Mouse (Mus musculus): ENCODE data around the gene Cep112. TPM values are rescaled to one million over a fixed set of nuclear protein-coding genes. Genes with fewer than 3 reads are reported as not detected.

The Cep112 gene
- polyA plus RNA-seq, 1 experiment from 2014 or later = 14.0 TPM

- Histone ChIP-seq H3K36me3 (no peaks in the 10 kb centered on the region), H3K4me1 (no peaks in the 10 kb centered on the region), H3K4me2 (no peak overlapping the region), H3K9me3 (no peaks in the 10 kb centered on the region), H3K4me3 (replicated peaks) (no peak overlapping the region), H3K27ac (no peak overlapping the region; the same call in 1 of the 2 replicates), H3K27me3 (replicated peaks) (no peaks in the 10 kb centered on the region), H3K9ac (no peak overlapping the region)
- no peak; the same call in 1 of the 2 replicates for ATAC-seq (ENCODE audit: insufficient read depth, low FRiP score, low read depth)
- WGBS = 50% methylated on average over 6 of the region's 6 CpGs
Measured at GRCm38 (mm10) chr11:108774019-108774670, 349.2 kb downstream of the Cep112 start.

DNA sequence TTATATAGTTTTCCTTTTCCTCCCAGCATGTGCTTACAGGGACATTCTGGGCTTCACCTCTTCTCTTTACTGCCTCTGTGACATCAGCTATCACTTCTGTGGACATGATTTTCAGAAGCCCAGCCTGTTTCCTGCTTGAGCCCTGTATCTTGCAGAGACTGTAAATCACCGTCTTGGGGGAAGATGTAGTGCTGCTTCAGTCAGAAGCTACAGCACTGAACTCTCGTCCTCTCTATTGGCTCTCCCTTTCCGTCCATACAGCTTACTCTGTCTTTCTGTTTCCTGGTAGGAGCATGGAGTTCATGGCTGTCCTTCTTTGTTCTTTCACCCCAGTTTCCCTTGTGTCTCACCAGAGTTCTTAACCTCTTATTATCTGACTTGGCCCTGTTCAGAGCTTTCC, 352.2 kb downstream of the Cep112 start:
- H3K4me3 ChIP-seq (replicated peaks) = no peak overlapping the region
- no peaks in the 10 kb centered on the region for H3K4me1 ChIP-seq
- no peaks in the 10 kb centered on the region for H3K36me3 ChIP-seq
- no peak overlapping the region for H3K4me2 ChIP-seq
- no peak overlapping the region for H3K9ac ChIP-seq
- no peaks in the 10 kb centered on the region for H3K9me3 ChIP-seq
- WGBS = 54% methylated on average over 3 of the region's 3 CpGs
- no peak overlapping the region for H3K27ac ChIP-seq
- H3K27me3 ChIP-seq (replicated peaks) = no peaks in the 10 kb centered on the region
- no peak for ATAC-seq (ENCODE audit: insufficient read depth, low FRiP score, low read depth)

DNA sequence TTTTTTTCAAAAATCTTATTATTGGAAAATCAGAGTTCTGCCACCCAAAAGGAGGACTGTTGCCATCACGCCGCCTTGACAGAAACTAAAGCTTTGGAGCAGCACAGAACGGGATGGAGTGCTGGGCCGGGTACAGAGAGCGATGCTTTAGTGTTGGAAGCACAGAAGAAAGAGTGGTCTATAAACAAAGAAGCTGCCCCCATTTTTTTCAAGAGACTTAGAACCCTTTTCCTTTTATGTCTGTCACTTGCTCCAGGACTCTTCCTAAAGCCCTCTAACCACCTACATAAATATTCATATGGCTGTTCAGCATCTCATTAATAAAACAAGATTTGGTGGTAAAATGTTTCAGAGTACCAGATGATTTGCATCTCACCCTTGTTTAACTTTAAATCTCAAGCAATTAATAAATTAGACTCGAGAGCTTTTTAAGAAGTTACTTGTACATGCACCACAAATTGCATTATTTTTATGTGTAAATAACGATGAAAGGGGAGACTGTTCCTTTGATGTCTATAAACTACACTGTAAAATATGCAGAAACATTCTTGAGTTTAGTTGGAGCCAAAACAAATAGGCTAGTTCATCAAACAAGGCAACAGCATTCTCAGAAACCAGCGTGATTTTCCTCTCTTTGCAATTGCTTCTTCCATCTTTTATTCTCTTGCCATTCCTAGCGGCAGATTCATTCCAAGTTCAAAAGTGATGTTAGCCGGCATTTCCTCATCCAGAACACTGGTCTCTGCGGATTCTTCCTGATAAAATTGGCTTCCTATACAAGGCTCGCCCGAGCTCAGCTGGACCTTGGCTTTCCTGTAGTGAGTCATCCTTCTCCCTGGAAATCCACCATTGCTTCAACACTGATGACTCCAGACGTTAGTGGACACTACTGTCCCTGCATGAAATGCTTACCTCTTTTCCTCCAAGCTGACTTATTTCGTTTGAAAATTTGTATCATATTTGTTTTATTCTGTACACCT, 355.6 kb downstream of the Cep112 start:
- no peak overlapping the region for H3K9ac ChIP-seq
- H3K27ac ChIP-seq = no peak overlapping the region
- H3K4me2 ChIP-seq = no peak overlapping the region
- H3K4me3 ChIP-seq (replicated peaks) = no peak overlapping the region
- no peaks in the 10 kb centered on the region for H3K36me3 ChIP-seq
- no peaks in the 10 kb centered on the region for H3K4me1 ChIP-seq
- WGBS = 83% methylated on average over 15 of the region's 15 CpGs
- no peak for ATAC-seq (ENCODE audit: insufficient read depth, low FRiP score, low read depth)
- no peaks in the 10 kb centered on the region for H3K27me3 ChIP-seq (replicated peaks)
- H3K9me3 ChIP-seq = no peaks in the 10 kb centered on the region

- ATAC-seq (ENCODE audit: insufficient read depth, low FRiP score, low read depth) = no peak
- Histone ChIP-seq H3K9ac (no peak overlapping the region), H3K9me3 (no peaks in the 10 kb centered on the region), H3K27me3 (replicated peaks) (no peaks in the 10 kb centered on the region), H3K4me2 (no peak overlapping the region), H3K4me3 (replicated peaks) (no peak overlapping the region), H3K27ac (no peak overlapping the region), H3K4me1 (no peaks in the 10 kb centered on the region), H3K36me3 (no peaks in the 10 kb centered on the region)
- 75% methylated on average over 5 of the region's 5 CpGs for WGBS
Measured at GRCm38 (mm10) chr11:108798398-108798797, 373.4 kb downstream of the Cep112 start.

DNA sequence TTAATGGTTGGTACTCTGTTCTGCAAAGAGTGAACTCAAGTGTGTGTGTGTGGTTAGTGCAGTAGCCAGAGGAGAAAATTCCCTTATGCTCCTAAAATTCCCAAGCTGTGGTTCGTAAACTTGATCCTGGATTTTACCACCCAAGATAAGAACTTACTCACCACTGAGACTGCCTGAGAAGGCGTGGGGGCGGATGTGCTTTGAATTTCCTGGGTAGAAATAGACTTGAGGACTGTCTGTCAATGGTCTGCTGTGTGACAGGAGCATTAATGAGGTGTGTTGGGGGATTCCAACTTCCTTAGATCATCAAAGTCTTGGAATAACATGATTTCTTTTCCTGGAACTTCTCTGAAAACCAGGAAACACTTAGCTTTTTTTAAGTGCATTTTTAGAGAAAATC, 374.7 kb downstream of the Cep112 start:
- H3K4me2 ChIP-seq = no peak overlapping the region
- no peak for ATAC-seq (ENCODE audit: insufficient read depth, low FRiP score, low read depth)
- H3K9me3 ChIP-seq = no peaks in the 10 kb centered on the region
- whole genome bisulfite sequencing = 68% methylated on average over 3 of the region's 3 CpGs
- no peaks in the 10 kb centered on the region for H3K4me1 ChIP-seq
- H3K4me3 ChIP-seq (replicated peaks) = no peak overlapping the region
- no peaks in the 10 kb centered on the region for H3K27me3 ChIP-seq (replicated peaks)
- no peak overlapping the region for H3K9ac ChIP-seq
- no peak overlapping the region for H3K27ac ChIP-seq
- no peaks in the 10 kb centered on the region for H3K36me3 ChIP-seq

GRCm38 (mm10) chr11:108804030-108804429, 379.0 kb downstream of the Cep112 start:
- H3K27ac ChIP-seq = no peak overlapping the region

GRCm38 (mm10) chr11:108805947-108806346, 381.0 kb downstream of the Cep112 start:
- no peaks in the 10 kb centered on the region for H3K36me3 ChIP-seq
- H3K27me3 ChIP-seq (replicated peaks) = no peaks in the 10 kb centered on the region
- H3K4me1 ChIP-seq = no peaks in the 10 kb centered on the region
- H3K4me3 ChIP-seq (replicated peaks) = no peak overlapping the region
- H3K4me2 ChIP-seq = no peak overlapping the region
- no peaks in the 10 kb centered on the region for H3K9me3 ChIP-seq
- ATAC-seq (ENCODE audit: insufficient read depth, low FRiP score, low read depth) = no peak
- no peak overlapping the region for H3K27ac ChIP-seq
- 74% methylated on average over 3 of the region's 3 CpGs for WGBS
- no peak overlapping the region for H3K9ac ChIP-seq

More at GRCm38 (mm10) chr11:108804030-108804429, 379.0 kb downstream of the Cep112 start:
- ATAC-seq (ENCODE audit: insufficient read depth, low FRiP score, low read depth) = no peak
- Histone ChIP-seq H3K4me1 (no peaks in the 10 kb centered on the region), H3K9me3 (no peaks in the 10 kb centered on the region), H3K9ac (no peak overlapping the region), H3K27me3 (replicated peaks) (no peaks in the 10 kb centered on the region), H3K4me2 (no peak overlapping the region), H3K36me3 (no peaks in the 10 kb centered on the region), H3K4me3 (replicated peaks) (no peak overlapping the region)
- 82% methylated on average over 3 of the region's 3 CpGs for WGBS

DNA sequence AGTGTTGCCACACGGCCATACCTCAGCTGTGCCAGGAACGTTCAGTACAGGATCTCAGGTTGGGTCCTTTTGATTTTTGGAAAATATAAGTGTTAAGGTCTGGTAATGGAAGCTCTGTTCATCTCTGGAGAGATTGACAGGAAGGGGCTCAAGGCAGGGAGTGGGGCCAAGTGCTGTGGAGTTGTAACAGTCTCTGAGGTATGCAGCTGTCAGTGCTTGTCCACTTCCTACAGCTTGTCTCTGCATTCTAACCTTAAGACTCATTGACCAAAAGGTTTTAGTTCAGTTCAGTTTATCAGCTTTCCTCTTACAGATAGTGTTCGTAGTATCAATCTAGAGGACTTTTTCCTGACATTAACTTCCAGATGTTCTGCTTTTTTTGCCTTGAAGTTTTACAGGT, 384.6 kb downstream of the Cep112 start:
- WGBS = 82% methylated on average over 3 of the region's 3 CpGs
- Histone ChIP-seq H3K4me3 (replicated peaks) (no peak overlapping the region), H3K4me1 (no peaks in the 10 kb centered on the region), H3K9ac (no peak overlapping the region), H3K36me3 (no peaks in the 10 kb centered on the region), H3K4me2 (no peak overlapping the region), H3K27ac (no peak overlapping the region), H3K27me3 (replicated peaks) (no peaks in the 10 kb centered on the region), H3K9me3 (no peaks in the 10 kb centered on the region)
- ATAC-seq (ENCODE audit: insufficient read depth, low FRiP score, low read depth) = no peak

GRCm38 (mm10) chr11:108821771-108822170, 396.8 kb downstream of the Cep112 start:
- Histone ChIP-seq H3K27ac (no peak overlapping the region), H3K4me2 (no peak overlapping the region), H3K9me3 (no peaks in the 10 kb centered on the region), H3K4me3 (replicated peaks) (no peak overlapping the region), H3K36me3 (no peaks in the 10 kb centered on the region), H3K27me3 (replicated peaks) (no peaks in the 10 kb centered on the region), H3K9ac (no peak overlapping the region), H3K4me1 (no peaks in the 10 kb centered on the region)
- WGBS = 59% methylated on average over 4 of the region's 4 CpGs
- ATAC-seq (ENCODE audit: insufficient read depth, low FRiP score, low read depth) = no peak

GRCm38 (mm10) chr11:108822257-108822656, 397.3 kb downstream of the Cep112 start:
- Histone ChIP-seq H3K36me3 (no peaks in the 10 kb centered on the region), H3K9me3 (no peaks in the 10 kb centered on the region), H3K27ac (no peak overlapping the region), H3K27me3 (replicated peaks) (no peaks in the 10 kb centered on the region), H3K4me2 (no peak overlapping the region), H3K9ac (no peak overlapping the region), H3K4me1 (no peaks in the 10 kb centered on the region), H3K4me3 (replicated peaks) (no peak overlapping the region)
- ATAC-seq (ENCODE audit: insufficient read depth, low FRiP score, low read depth) = no peak
- 75% methylated on average over 7 of the region's 7 CpGs for WGBS

DNA sequence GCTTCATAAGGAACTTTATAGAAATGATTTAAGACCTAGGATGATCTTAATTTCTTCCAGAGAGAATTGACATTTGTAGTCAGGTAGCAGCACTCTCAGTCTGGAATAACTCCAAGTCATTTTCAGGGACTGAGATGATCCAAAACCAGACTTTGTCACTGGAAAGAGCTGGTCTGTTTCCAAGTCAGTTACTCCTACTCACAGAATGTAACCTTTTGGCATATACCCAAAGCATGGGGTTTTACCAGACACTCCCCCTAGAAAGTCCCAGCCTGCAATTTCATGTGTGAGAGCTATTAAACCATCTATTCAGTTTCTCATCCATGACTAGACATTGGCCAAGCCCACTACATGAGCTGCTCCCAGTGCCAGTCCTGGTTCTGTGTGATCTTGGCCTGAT, 402.3 kb downstream of the Cep112 start:
- H3K4me3 ChIP-seq (replicated peaks) = no peak overlapping the region
- H3K27ac ChIP-seq = no peak overlapping the region
- H3K27me3 ChIP-seq (replicated peaks) = no peaks in the 10 kb centered on the region
- ATAC-seq (ENCODE audit: insufficient read depth, low FRiP score, low read depth) = no peak
- no peaks in the 10 kb centered on the region for H3K9me3 ChIP-seq
- no peak overlapping the region for H3K9ac ChIP-seq
- no peaks in the 10 kb centered on the region for H3K4me1 ChIP-seq
- H3K4me2 ChIP-seq = no peak overlapping the region
- no peaks in the 10 kb centered on the region for H3K36me3 ChIP-seq

GRCm38 (mm10) chr11:108828374-108829025, 403.5 kb downstream of the Cep112 start:
- H3K9me3 ChIP-seq = no peaks in the 10 kb centered on the region
- H3K27me3 ChIP-seq (replicated peaks) = no peaks in the 10 kb centered on the region
- ATAC-seq (ENCODE audit: insufficient read depth, low FRiP score, low read depth) = no peak
- no peak overlapping the region for H3K27ac ChIP-seq
- H3K4me3 ChIP-seq (replicated peaks) = no peak overlapping the region
- 67% methylated on average over 4 of the region's 4 CpGs for WGBS
- H3K9ac ChIP-seq = no peak overlapping the region
- H3K36me3 ChIP-seq = no peaks in the 10 kb centered on the region
- no peaks in the 10 kb centered on the region for H3K4me1 ChIP-seq
- no peak overlapping the region for H3K4me2 ChIP-seq
